Mouse (Mus musculus) hindbrain, embryonic 11.5 days (tissue): ENCODE data around the gene AC170998.1. TPM values are rescaled to one million over a fixed set of nuclear protein-coding genes. Genes with fewer than 3 reads are reported as not detected.
"Not testable (repeated sequence)": the region's sequence is repeated elsewhere in the genome, so short reads cannot be mapped to it uniquely, and the experiment has no call there.

ENCODE experiments used
- ATAC-seq: fragments of 200-750 bp; cut with Nextera tagmentation; 2 replicates; pipeline ENCODE4 v1.8.0; 2017; ENCODE audit warnings: mild to moderate bottlenecking, moderate TSS enrichment, moderate library complexity; ENCODE audit not compliant: low FRiP score
- DNase-seq: peaks from one replicate; pipeline ENCODE4 v3.0.0-alpha.2; 2015; ENCODE audit warnings: low spot score
- H3K27ac ChIP-seq: fragments of 300-500 bp; sonication (generic); 2 replicates; pipeline ENCODE4 v1.5.1; 2014; ENCODE audit warnings: mild to moderate bottlenecking, low read depth, low read length
- H3K27me3 ChIP-seq: fragments of 300-500 bp; sonication (generic); 2 replicates; pipeline ENCODE4 v1.6.1; 2014; ENCODE audit warnings: mild to moderate bottlenecking, low read length, moderate library complexity, mixed read lengths; ENCODE audit not compliant: control insufficient read depth, insufficient read depth
- H3K36me3 ChIP-seq: fragments of 300-500 bp; sonication (generic); 2 replicates; pipeline ENCODE4 v1.6.1; 2014; ENCODE audit warnings: mild to moderate bottlenecking, low read length, moderate library complexity, mixed read lengths; ENCODE audit not compliant: control insufficient read depth, insufficient read depth
- H3K4me1 ChIP-seq: fragments of 300-500 bp; sonication (generic); replicated peaks from 2 replicates; pipeline ENCODE4 v1.6.1; 2014; ENCODE audit warnings: low read length, mixed read lengths; ENCODE audit not compliant: control insufficient read depth, insufficient read depth
- H3K4me2 ChIP-seq: fragments of 300-500 bp; sonication (generic); replicated peaks from 2 replicates; pipeline ENCODE4 v1.6.1; 2014; ENCODE audit warnings: mild to moderate bottlenecking, low read depth, low read length
- H3K4me3 ChIP-seq: fragments of 300-500 bp; sonication (generic); 2 replicates; pipeline ENCODE4 v1.5.1; 2014; ENCODE audit warnings: low read depth, low read length
- H3K9ac ChIP-seq: fragments of 300-500 bp; sonication (generic); 2 replicates; pipeline ENCODE4 v1.6.1; 2014; ENCODE audit warnings: low read depth, low read length
- H3K9me3 ChIP-seq: fragments of 300-500 bp; sonication (generic); 2 replicates; pipeline ENCODE4 v1.6.1; 2016; ENCODE audit warnings: low read length; ENCODE audit not compliant: control insufficient read depth
- WGBS: fragments of 180-500 bp; shearing (Covaris S2); extraction: QIAGEN DNeasy Blood & Tissue Kit; methylation state at CpG from one replicate; pipeline ENCODE4 v1.1.7; 2014; 5-methylcytosine and 5-hydroxymethylcytosine counted together
- polyA plus RNA-seq: library from polyadenylated mRNA; unstranded; fragments of >200 nt; fragmentation: Nextera tagmentation; extraction: Ambion mirVana; gene quantifications from 2 replicates; pipeline ENCODE4 v1.2.1, GENCODE M21; 2014

Gene AC170998.1
- polyA plus RNA-seq, 1 experiment from 2014 or later = 1.5 TPM

- no peak for DNase-seq
- Histone ChIP-seq H3K9me3 (no peaks in the 10 kb centered on the region), H3K4me1 (no peaks in the 10 kb centered on the region), H3K27me3 (no peaks in the 10 kb centered on the region), H3K9ac (no peak overlapping the region), H3K27ac (no peak overlapping the region), H3K4me2 (no peak overlapping the region), H3K4me3 (no peak overlapping the region), H3K36me3 (no peaks in the 10 kb centered on the region)
- 92% methylated on average over 6 of the region's 6 CpGs for WGBS
- no peak for ATAC-seq
Measured at GRCm38 (mm10) chr17:28711237-28711636, 14.6 kb upstream of the AC170998.1 start.

GRCm38 (mm10) chr17:28712305-28712704 lies 13.6 kb upstream of the AC170998.1 start:
- H3K9ac ChIP-seq = no peak overlapping the region
- H3K9me3 ChIP-seq = no peaks in the 10 kb centered on the region
- H3K27me3 ChIP-seq = no peaks in the 10 kb centered on the region
- no peaks in the 10 kb centered on the region for H3K36me3 ChIP-seq
- ATAC-seq (no peak), DNase-seq (no peak)
- no peaks in the 10 kb centered on the region for H3K4me1 ChIP-seq
- 93% methylated on average over 6 of the region's 6 CpGs for WGBS
- no peak overlapping the region for H3K27ac ChIP-seq
- no peak overlapping the region for H3K4me3 ChIP-seq
- no peak overlapping the region for H3K4me2 ChIP-seq

GRCm38 (mm10) chr17:28714006-28714405 lies 11.9 kb upstream of the AC170998.1 start:
- H3K4me2 ChIP-seq = no peak overlapping the region
- H3K27me3 ChIP-seq = no peaks in the 10 kb centered on the region
- no peaks in the 10 kb centered on the region for H3K36me3 ChIP-seq
- DNase-seq (no peak), ATAC-seq (no peak)
- WGBS = 97% methylated on average over 3 of the region's 3 CpGs
- H3K9ac ChIP-seq = no peak overlapping the region
- no peaks in the 10 kb centered on the region for H3K4me1 ChIP-seq
- no peak overlapping the region for H3K27ac ChIP-seq
- H3K9me3 ChIP-seq = no peaks in the 10 kb centered on the region
- no peak overlapping the region for H3K4me3 ChIP-seq

GRCm38 (mm10) chr17:28715832-28716548 lies 9.9 kb upstream of the AC170998.1 start:
- no peaks in the 10 kb centered on the region for H3K9me3 ChIP-seq
- H3K9ac ChIP-seq = no peak overlapping the region
- no peaks in the 10 kb centered on the region for H3K27me3 ChIP-seq
- no peak for ATAC-seq
- whole genome bisulfite sequencing = 85% methylated on average over 7 of the region's 7 CpGs
- H3K4me2 ChIP-seq = no peak overlapping the region
- H3K27ac ChIP-seq = no peak overlapping the region
- no peak for DNase-seq
- no peak overlapping the region for H3K4me3 ChIP-seq
- no peaks in the 10 kb centered on the region for H3K4me1 ChIP-seq
- H3K36me3 ChIP-seq = no peaks in the 10 kb centered on the region

- ATAC-seq (no peak), DNase-seq (no peak)
- Histone ChIP-seq H3K4me2 (no peak overlapping the region), H3K4me1 (no peaks in the 10 kb centered on the region), H3K36me3 (no peaks in the 10 kb centered on the region), H3K9me3 (no peaks in the 10 kb centered on the region), H3K27ac (no peak overlapping the region), H3K27me3 (no peaks in the 10 kb centered on the region), H3K4me3 (no peak overlapping the region), H3K9ac (no peak overlapping the region)
- WGBS = 72% methylated on average over 3 of the region's 3 CpGs
Measured at GRCm38 (mm10) chr17:28717535-28717934, 8.3 kb upstream of the AC170998.1 start.

- H3K9me3 ChIP-seq, DNase-seq, H3K4me2 ChIP-seq, H3K27ac ChIP-seq, ATAC-seq, H3K27me3 ChIP-seq, H3K4me1 ChIP-seq, H3K4me3 ChIP-seq, H3K9ac ChIP-seq: not testable (repeated sequence)
- WGBS = 98% methylated on average over 11 of the region's 11 CpGs
- H3K36me3 ChIP-seq = peaks cover 12% of the 10 kb centered on the region; the same call in 1 of the 2 replicates
Measured at GRCm38 (mm10) chr17:28727511-28727910, 1.6 kb downstream of the AC170998.1 start.

GRCm38 (mm10) chr17:28735317-28736105 lies 9.6 kb downstream of the AC170998.1 start:
- H3K9me3 ChIP-seq = no peaks in the 10 kb centered on the region
- no peaks in the 10 kb centered on the region for H3K27me3 ChIP-seq
- H3K4me2 ChIP-seq = no peak overlapping the region
- no peaks in the 10 kb centered on the region for H3K4me1 ChIP-seq
- ATAC-seq (no peak), DNase-seq (no peak)
- 0 out of 2 replicates have a peak, but pooled peaks cover 9% of the 10 kb centered on the region for H3K36me3 ChIP-seq
- WGBS = 95% methylated on average over 6 of the region's 6 CpGs
- H3K4me3 ChIP-seq = no peak overlapping the region
- no peak overlapping the region for H3K9ac ChIP-seq
- no peak overlapping the region for H3K27ac ChIP-seq

GRCm38 (mm10) chr17:28736486-28736885 lies 10.6 kb downstream of the AC170998.1 start:
- H3K4me1 ChIP-seq = no peaks in the 10 kb centered on the region
- ATAC-seq = no peak
- no peaks in the 10 kb centered on the region for H3K27me3 ChIP-seq
- H3K4me3 ChIP-seq = no peak overlapping the region
- no peak overlapping the region for H3K9ac ChIP-seq
- H3K4me2 ChIP-seq = no peak overlapping the region
- 0 out of 2 replicates have a peak, but pooled peaks cover 4% of the 10 kb centered on the region for H3K36me3 ChIP-seq
- no peaks in the 10 kb centered on the region for H3K9me3 ChIP-seq
- 72% methylated on average over 4 of the region's 4 CpGs for WGBS
- no peak overlapping the region for H3K27ac ChIP-seq
- DNase-seq = peak; percentile 10

GRCm38 (mm10) chr17:28737973-28738372 lies 12.1 kb downstream of the AC170998.1 start:
- no peaks in the 10 kb centered on the region for H3K27me3 ChIP-seq
- H3K4me2 ChIP-seq = no peak overlapping the region
- no peak overlapping the region for H3K27ac ChIP-seq
- no peak for ATAC-seq
- H3K9ac ChIP-seq = no peak overlapping the region
- DNase-seq = no peak
- 91% methylated on average over 4 of the region's 4 CpGs for WGBS
- H3K4me1 ChIP-seq = no peaks in the 10 kb centered on the region
- H3K9me3 ChIP-seq = no peaks in the 10 kb centered on the region
- no peak overlapping the region for H3K4me3 ChIP-seq
- H3K36me3 ChIP-seq = no peaks in the 10 kb centered on the region
